Mouse (Mus musculus): ENCODE results near the gene Gtsf1l. TPM values are rescaled to one million over a fixed set of nuclear protein-coding genes. Genes with fewer than 3 reads are reported as not detected.

Gtsf1l gene
- total RNA-seq, 2 experiments from 2014 or later, result not detected

GRCm38 (mm10) chr2:163054335-163054840 lies 33.3 kb downstream of the Gtsf1l start, which contains the start of gene Mybl2:
Mybl2 (plus strand) TSS chr2:163054687.
- peak; percentile 93 to 95 for DNase-seq
- intact Hi-C loops (cut with DNase I), result loop anchor here (5.0 kb wide), 1 partner anchor 348 kb away; no protein-coding TSS in a partner anchor

- intact Hi-C loops (cut with DNase I), result loop anchor here (5.0 kb wide), 1 partner anchor 349 kb away; no protein-coding TSS in a partner anchor
- no peak for DNase-seq
Measured at GRCm38 (mm10) chr2:163052826-163053225, 34.8 kb downstream of the Gtsf1l start.

GRCm38 (mm10) chr2:163052101-163052500 lies 35.6 kb downstream of the Gtsf1l start:
- intact Hi-C loops (cut with DNase I), result loop anchor here (5.0 kb wide), 1 partner anchor 350 kb away; no protein-coding TSS in a partner anchor
- no peak for DNase-seq

- DNase-seq, result no peak
- intact Hi-C loops (cut with DNase I), result loop anchor here (5.0 kb wide), 1 partner anchor 351 kb away; no protein-coding TSS in a partner anchor
Measured at GRCm38 (mm10) chr2:163051691-163052090, 36.0 kb downstream of the Gtsf1l start.

- DNase-seq, result no peak
- intact Hi-C loops (cut with DNase I), result loop anchor here (2.0 kb wide), 1 partner anchor 282 kb away; no protein-coding TSS in a partner anchor
Measured at GRCm38 (mm10) chr2:163049116-163049515, 38.5 kb downstream of the Gtsf1l start.

- peak; percentile 80 to 86 for DNase-seq
- intact Hi-C loops (cut with DNase I), result loop anchor here (2.0 kb wide), 1 partner anchor 283 kb away; no protein-coding TSS in a partner anchor
Measured at GRCm38 (mm10) chr2:163048125-163048524, 39.5 kb downstream of the Gtsf1l start.

GRCm38 (mm10) chr2:163039940-163040339 lies 47.7 kb downstream of the Gtsf1l start:
- intact Hi-C loops (cut with DNase I), result no loop called here
- DNase-seq, result no peak

Small RNA genes lying within 50 kb of the gene (microRNA-seq; reads per million reads assigned to microRNA genes)
- gene Gm22174 (0 reads per million in 2 experiments), gene Mir7003 (0 reads per million in 2 experiments)

Other genes starting within 250 kb of the Gtsf1l start
- 100 to 1,000 TPM; 115 to 127 TPM for gene Srsf6, start 156.3 kb downstream of the Gtsf1l start, total RNA-seq (2021)
- not detected for gene L3mbtl1, start 144.4 kb downstream of the Gtsf1l start, total RNA-seq (2021)
- under 1 TPM; 0.12 to 0.43 TPM for gene Sgk2, start 100.5 kb downstream of the Gtsf1l start, total RNA-seq (2021)
- gene Ift52, start 70.5 kb downstream of the Gtsf1l start, total RNA-seq (2021), result 10 to 100 TPM; 25.6 to 27.1 TPM
- gene Mybl2, start 33.2 kb downstream of the Gtsf1l start, total RNA-seq (2021), result 1 to 10 TPM; 4.6 to 5.4 TPM
- gene Tox2, start 115.3 kb upstream of the Gtsf1l start, total RNA-seq (2021), result 1 to 10 TPM; 3.2 to 3.4 TPM

Data from heart, postnatal 10 days (tissue).